Mouse (Mus musculus) limb, embryonic 12.5 days (tissue): ENCODE measurements at regions not wholly inside any gene's neighbourhood (a gene's known extent, or its start where the extent isn't known, plus 50 kb on each side); places are given as distances from the start of the nearest gene placed in this dataset.
A peak's percentile ranks its signal among the peaks of the same experiment; 100 is the strongest.

ENCODE experiments used
- ATAC-seq: fragments of 200-750 bp; cut with Nextera tagmentation; 2 replicates; pipeline ENCODE4 v1.8.0; 2017; ENCODE audit warnings: low read depth, moderate TSS enrichment; ENCODE audit not compliant: insufficient number of reproducible peaks, insufficient read depth, low FRiP score, low TSS enrichment
- H3K27ac ChIP-seq: fragments of 300-500 bp; sonication (generic); 2 replicates; pipeline ENCODE4 v1.5.1; 2016; ENCODE audit warnings: mild to moderate bottlenecking, moderate library complexity
- H3K27me3 ChIP-seq: fragments of 300-500 bp; sonication (generic); 2 replicates; pipeline ENCODE4 v1.6.1; 2016; ENCODE audit warnings: mild to moderate bottlenecking, moderate library complexity
- H3K36me3 ChIP-seq: fragments of 300-500 bp; sonication (generic); 2 replicates; pipeline ENCODE4 v1.6.1; 2016; ENCODE audit warnings: mild to moderate bottlenecking, moderate library complexity
- H3K4me1 ChIP-seq: fragments of 300-500 bp; sonication (generic); replicated peaks from 2 replicates; pipeline ENCODE4 v1.6.1; 2016
- H3K4me2 ChIP-seq: fragments of 300-500 bp; sonication (generic); 2 replicates; pipeline ENCODE4 v1.6.1; 2016; ENCODE audit warnings: mild to moderate bottlenecking, moderate library complexity
- H3K4me3 ChIP-seq: fragments of 300-500 bp; sonication (generic); replicated peaks from 2 replicates; pipeline ENCODE4 v1.5.1; 2016; ENCODE audit warnings: mild to moderate bottlenecking
- H3K9ac ChIP-seq: fragments of 300-500 bp; sonication (generic); replicated peaks from 2 replicates; pipeline ENCODE4 v1.6.1; 2016; ENCODE audit warnings: mild to moderate bottlenecking, moderate library complexity
- H3K9me3 ChIP-seq: fragments of 300-500 bp; sonication (generic); 2 replicates; pipeline ENCODE4 v1.6.1; 2016; ENCODE audit warnings: mild to moderate bottlenecking, moderate library complexity
- WGBS: fragments of 180-500 bp; shearing (Covaris S2); methylation state at CpG from one replicate; pipeline ENCODE4 v1.1.7; 2016; 5-methylcytosine and 5-hydroxymethylcytosine counted together

GRCm38 (mm10) chr9:63877864-63878263 is 120.1 kb upstream of the Smad3 start:
- 78% methylated on average over 7 of the region's 7 CpGs for WGBS
- Histone ChIP-seq H3K27me3 (peaks cover 7% of the 10 kb centered on the region), H3K4me1 (peaks cover 31% of the 10 kb centered on the region), H3K9ac (no peak overlapping the region), H3K36me3 (no peaks in the 10 kb centered on the region), H3K9me3 (no peaks in the 10 kb centered on the region; the same call in 1 of the 2 replicates), H3K4me2 (no peak overlapping the region), H3K4me3 (no peak overlapping the region), H3K27ac (no peak overlapping the region)
- ATAC-seq = no peak

GRCm38 (mm10) chr9:63876886-63877285 is 119.1 kb upstream of the Smad3 start:
- Histone ChIP-seq H3K27ac (no peak overlapping the region), H3K9me3 (no peaks in the 10 kb centered on the region; the same call in 1 of the 2 replicates), H3K4me3 (peak overlapping the region; percentile 9; the same call in 1 of the 2 replicates), H3K4me2 (peak overlapping the region; percentile 46), H3K4me1 (peaks cover 31% of the 10 kb centered on the region), H3K9ac (no peak overlapping the region), H3K27me3 (peaks cover 4% of the 10 kb centered on the region; the same call in 1 of the 2 replicates), H3K36me3 (no peaks in the 10 kb centered on the region)
- WGBS = 40% methylated on average over 13 of the region's 13 CpGs
- ATAC-seq = no peak

DNA sequence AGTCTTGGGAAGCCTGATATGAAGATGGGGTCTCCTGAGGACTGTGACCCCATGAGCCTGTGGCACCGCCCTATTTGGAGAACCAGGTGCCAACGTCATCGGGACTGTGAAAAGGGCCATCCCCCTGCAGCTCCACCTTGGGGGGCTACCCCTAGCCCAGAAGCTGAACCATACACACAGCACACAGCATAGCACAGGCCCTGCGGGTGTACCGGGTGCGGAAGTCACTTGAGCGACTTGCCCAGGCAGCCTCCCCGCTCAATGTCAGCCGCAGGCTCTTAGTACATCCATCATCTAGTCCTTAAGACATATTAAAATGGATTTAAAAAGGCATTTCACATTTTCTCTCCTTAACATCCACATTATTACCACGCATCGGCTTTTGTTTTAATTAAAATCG is 118.2 kb upstream of the Smad3 start:
- ATAC-seq = 0 out of 2 replicates have a peak, but pooled peaks have one; percentile 44
- no peak overlapping the region for H3K4me3 ChIP-seq
- H3K36me3 ChIP-seq = no peaks in the 10 kb centered on the region
- peaks cover 3% of the 10 kb centered on the region; the same call in 1 of the 2 replicates for H3K27me3 ChIP-seq
- H3K27ac ChIP-seq = no peak overlapping the region
- H3K9me3 ChIP-seq = no peaks in the 10 kb centered on the region; the same call in 1 of the 2 replicates
- peak overlapping the region; percentile 46 for H3K4me2 ChIP-seq
- no peak overlapping the region for H3K9ac ChIP-seq
- WGBS = 68% methylated on average over 12 of the region's 12 CpGs
- peaks cover 28% of the 10 kb centered on the region for H3K4me1 ChIP-seq

DNA sequence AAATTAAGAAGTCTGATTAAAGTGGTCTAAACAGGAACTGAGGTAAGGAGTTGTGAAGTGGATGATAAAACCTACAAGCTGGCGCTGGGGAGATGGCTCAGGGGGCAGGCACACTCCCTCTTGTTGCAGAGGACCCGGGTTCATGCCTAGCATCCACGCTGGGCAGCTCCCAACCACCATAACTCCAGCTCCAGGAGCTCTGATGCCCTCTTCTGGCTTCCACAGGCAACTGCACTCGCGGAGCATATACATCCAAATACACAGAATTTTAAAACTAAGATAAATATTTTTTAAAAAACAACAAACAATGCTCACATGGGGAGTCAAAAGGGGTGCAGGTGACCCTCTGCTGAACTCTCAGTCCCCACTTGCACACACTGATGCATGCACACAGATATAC is 117.4 kb upstream of the Smad3 start:
- Histone ChIP-seq H3K9ac (no peak overlapping the region), H3K27ac (no peak overlapping the region), H3K4me3 (no peak overlapping the region), H3K4me2 (no peak overlapping the region), H3K9me3 (peaks cover 4% of the 10 kb centered on the region), H3K36me3 (no peaks in the 10 kb centered on the region), H3K27me3 (peaks cover 3% of the 10 kb centered on the region; the same call in 1 of the 2 replicates), H3K4me1 (peaks cover 21% of the 10 kb centered on the region)
- 90% methylated on average over 5 of the region's 5 CpGs for WGBS
- ATAC-seq = no peak

DNA sequence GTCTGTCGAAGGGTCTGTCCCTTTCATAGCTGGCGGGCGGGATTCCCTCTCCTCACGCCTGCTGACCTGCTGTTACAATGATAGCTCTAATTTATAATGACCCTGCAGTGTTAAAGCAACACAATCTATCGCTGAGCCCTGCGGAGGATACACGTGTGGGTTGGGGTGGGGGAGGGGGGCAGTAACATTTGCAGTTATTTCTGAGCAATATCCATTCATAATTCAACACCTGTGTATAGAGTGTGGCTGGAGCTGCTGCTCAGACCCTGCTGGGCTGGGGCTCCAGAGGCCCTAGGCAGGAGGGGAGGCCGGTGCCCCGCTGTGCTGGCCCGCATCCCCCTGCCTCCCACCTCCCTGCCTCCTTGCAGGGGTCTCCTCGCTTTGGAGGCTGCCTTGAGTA is 106.6 kb upstream of the Smad3 start:
- no peaks in the 10 kb centered on the region for H3K4me1 ChIP-seq
- ATAC-seq = no peak
- no peak overlapping the region for H3K27ac ChIP-seq
- no peak overlapping the region for H3K9ac ChIP-seq
- 47% methylated on average over 11 of the region's 11 CpGs for WGBS
- no peak overlapping the region for H3K4me3 ChIP-seq
- H3K4me2 ChIP-seq = no peak overlapping the region
- H3K36me3 ChIP-seq = no peaks in the 10 kb centered on the region
- H3K9me3 ChIP-seq = peaks cover 3% of the 10 kb centered on the region; the same call in 1 of the 2 replicates
- H3K27me3 ChIP-seq = peaks cover 4% of the 10 kb centered on the region; the same call in 1 of the 2 replicates

GRCm38 (mm10) chr9:63863328-63863727 is 105.5 kb upstream of the Smad3 start:
- Histone ChIP-seq H3K27ac (no peak overlapping the region), H3K4me1 (no peaks in the 10 kb centered on the region), H3K9me3 (peaks cover 3% of the 10 kb centered on the region; the same call in 1 of the 2 replicates), H3K36me3 (no peaks in the 10 kb centered on the region), H3K4me2 (no peak overlapping the region), H3K4me3 (no peak overlapping the region), H3K27me3 (peaks cover 4% of the 10 kb centered on the region; the same call in 1 of the 2 replicates), H3K9ac (no peak overlapping the region)
- 81% methylated on average over 4 of the region's 4 CpGs for WGBS
- ATAC-seq = no peak

DNA sequence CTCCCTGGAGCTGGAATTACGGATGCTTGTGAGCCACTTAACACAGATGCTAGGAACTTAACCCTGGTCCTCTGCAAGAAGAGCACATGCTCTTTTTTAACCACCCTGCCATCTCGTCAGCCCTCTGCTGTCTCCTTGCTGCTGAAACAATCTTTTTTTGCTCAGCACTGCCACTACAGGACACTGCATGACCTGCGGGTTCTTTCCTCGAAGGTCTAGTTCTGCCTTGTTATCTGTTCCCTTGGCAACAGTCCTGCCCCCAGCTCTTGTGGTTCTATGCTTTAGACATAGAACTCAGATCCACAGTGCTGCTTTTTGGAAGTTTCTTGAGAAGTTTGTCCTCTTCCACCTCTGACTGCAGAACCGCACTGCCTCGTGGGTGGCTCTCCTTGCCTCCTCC is 104.6 kb upstream of the Smad3 start:
- Histone ChIP-seq H3K27me3 (peaks cover 4% of the 10 kb centered on the region; the same call in 1 of the 2 replicates), H3K9ac (no peak overlapping the region), H3K27ac (no peak overlapping the region), H3K4me2 (no peak overlapping the region), H3K4me3 (no peak overlapping the region), H3K4me1 (no peaks in the 10 kb centered on the region), H3K9me3 (peaks cover 3% of the 10 kb centered on the region; the same call in 1 of the 2 replicates), H3K36me3 (no peaks in the 10 kb centered on the region)
- 41% methylated on average over 6 of the region's 6 CpGs for WGBS
- ATAC-seq = no peak

DNA sequence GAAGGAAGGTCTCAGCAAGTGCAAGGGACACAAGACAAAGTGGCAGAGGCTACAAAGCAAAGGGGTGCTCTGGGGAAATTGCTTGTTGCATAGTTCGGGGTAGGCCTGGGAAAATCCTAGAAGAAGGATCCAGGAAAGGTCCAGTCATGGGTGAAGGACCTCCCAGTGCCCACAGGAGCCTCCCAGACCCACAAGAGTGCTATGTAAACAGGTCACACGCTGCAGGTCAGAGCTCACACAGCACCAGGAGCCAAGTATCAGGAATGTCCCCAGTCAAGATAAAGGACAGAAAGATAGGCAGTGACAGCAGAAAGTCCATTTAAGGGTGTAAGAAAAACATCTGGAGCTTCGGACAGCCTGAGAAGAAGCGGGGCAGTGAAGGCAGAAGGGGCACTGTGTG is 103.6 kb upstream of the Smad3 start:
- H3K9ac ChIP-seq = no peak overlapping the region
- no peak overlapping the region for H3K4me2 ChIP-seq

DNA sequence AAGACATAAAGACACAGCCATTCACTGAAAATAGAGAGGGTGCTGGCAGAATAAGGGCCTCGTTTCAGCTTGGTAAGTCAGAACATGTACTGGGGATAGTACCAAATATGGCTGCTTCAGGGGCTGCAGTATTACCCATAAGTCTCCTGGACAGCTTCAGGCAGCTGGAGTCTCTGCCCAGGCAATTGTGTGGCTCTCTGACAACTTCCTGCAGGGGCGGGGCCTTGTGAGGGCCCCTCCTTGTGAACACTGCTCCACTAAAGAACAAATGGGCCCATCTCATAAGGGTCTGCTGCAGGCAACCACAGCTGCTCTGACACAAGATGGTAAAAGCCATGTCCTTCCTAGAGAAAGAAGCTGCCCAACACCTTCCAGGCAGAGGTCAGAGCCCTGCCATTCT is 102.4 kb upstream of the Smad3 start:
- Histone ChIP-seq H3K4me2 (no peak overlapping the region), H3K9me3 (no peaks in the 10 kb centered on the region), H3K4me1 (peaks cover 8% of the 10 kb centered on the region), H3K27me3 (peaks cover 4% of the 10 kb centered on the region; the same call in 1 of the 2 replicates), H3K9ac (no peak overlapping the region), H3K27ac (no peak overlapping the region), H3K36me3 (no peaks in the 10 kb centered on the region), H3K4me3 (no peak overlapping the region)
- no peak for ATAC-seq
- WGBS = 87% methylated on average over 2 of the region's 2 CpGs

More for the DNA sequence above, 103.6 kb upstream of the Smad3 start:
- peaks cover 3% of the 10 kb centered on the region; the same call in 1 of the 2 replicates for H3K9me3 ChIP-seq
- H3K36me3 ChIP-seq = no peaks in the 10 kb centered on the region
- no peak for ATAC-seq
- H3K27me3 ChIP-seq = peaks cover 4% of the 10 kb centered on the region; the same call in 1 of the 2 replicates
- H3K4me1 ChIP-seq = peaks cover 3% of the 10 kb centered on the region
- H3K27ac ChIP-seq = no peak overlapping the region
- H3K4me3 ChIP-seq = no peak overlapping the region
- WGBS = 87% methylated on average over 4 of the region's 4 CpGs

DNA sequence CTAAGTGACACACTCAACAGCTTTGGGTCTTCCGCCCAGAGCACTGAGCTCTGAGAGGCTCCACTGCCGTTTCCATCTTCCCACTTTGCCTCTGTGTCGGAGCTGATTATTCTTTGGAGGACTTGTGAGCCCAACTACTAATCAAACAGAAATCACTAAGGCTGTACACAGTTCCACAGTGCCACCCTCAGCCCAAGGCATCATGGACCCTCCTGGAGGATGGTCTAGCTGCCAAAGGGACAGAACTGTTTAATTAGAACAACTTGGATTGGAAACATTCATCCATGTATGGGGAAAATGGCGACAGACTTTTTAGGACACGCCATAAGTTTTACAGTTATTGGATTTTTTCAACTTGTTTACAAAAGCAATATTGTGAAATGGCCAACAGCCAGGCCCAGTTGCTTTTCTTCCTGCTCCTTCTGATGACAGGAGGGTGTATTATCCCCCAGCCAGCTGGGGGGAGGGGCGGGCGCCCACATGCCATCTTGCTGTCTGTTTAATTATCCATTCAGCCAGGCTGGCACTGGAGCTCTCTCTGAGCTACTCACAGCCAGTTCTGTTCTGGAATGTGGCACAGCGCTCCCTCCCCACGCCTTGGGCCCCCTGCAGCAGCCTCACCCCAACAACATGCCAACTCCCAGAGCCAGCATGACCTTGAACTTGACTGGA is 98.4 kb upstream of the Smad3 start:
- Histone ChIP-seq H3K36me3 (no peaks in the 10 kb centered on the region), H3K4me2 (no peak overlapping the region), H3K4me1 (peaks cover 13% of the 10 kb centered on the region), H3K9me3 (no peaks in the 10 kb centered on the region), H3K9ac (no peak overlapping the region), H3K27me3 (no peaks in the 10 kb centered on the region), H3K4me3 (no peak overlapping the region), H3K27ac (no peak overlapping the region)
- ATAC-seq = no peak
- WGBS = 70% methylated on average over 9 of the region's 9 CpGs

GRCm38 (mm10) chr9:63851809-63852208 is 94.0 kb upstream of the Smad3 start:
- 50% methylated on average over 12 of the region's 12 CpGs for WGBS
- no peak overlapping the region for H3K4me3 ChIP-seq
- no peaks in the 10 kb centered on the region for H3K36me3 ChIP-seq
- H3K9ac ChIP-seq = no peak overlapping the region
- no peaks in the 10 kb centered on the region for H3K27me3 ChIP-seq
- no peak overlapping the region for H3K27ac ChIP-seq
- no peak overlapping the region for H3K4me2 ChIP-seq
- no peak for ATAC-seq
- peaks cover 13% of the 10 kb centered on the region for H3K4me1 ChIP-seq
- no peaks in the 10 kb centered on the region for H3K9me3 ChIP-seq

DNA sequence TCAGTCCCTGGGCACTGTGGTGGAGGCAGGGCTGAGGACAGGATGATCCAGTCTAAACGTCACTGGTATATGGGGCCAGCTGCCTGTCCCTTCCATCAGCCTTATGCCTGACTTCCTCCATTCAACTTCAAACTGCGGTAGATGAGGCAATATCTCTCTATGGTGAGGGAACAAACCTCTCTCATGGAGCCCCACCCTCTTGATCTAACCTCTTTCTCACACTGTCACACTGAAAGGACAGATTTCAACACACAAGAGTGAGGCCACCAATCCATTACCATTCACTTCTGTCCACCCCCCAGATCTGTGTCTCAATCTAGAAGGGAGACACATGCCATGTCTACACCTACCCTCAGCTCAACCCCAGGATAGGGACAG is 92.5 kb upstream of the Smad3 start:
- Histone ChIP-seq H3K27ac (no peak overlapping the region), H3K27me3 (peaks cover 3% of the 10 kb centered on the region; the same call in 1 of the 2 replicates), H3K9me3 (no peaks in the 10 kb centered on the region), H3K4me2 (no peak overlapping the region), H3K36me3 (no peaks in the 10 kb centered on the region), H3K4me3 (no peak overlapping the region), H3K4me1 (peaks cover 4% of the 10 kb centered on the region), H3K9ac (no peak overlapping the region)
- no peak for ATAC-seq
- WGBS = 85% methylated on average over 2 of the region's 2 CpGs
